Mouse (Mus musculus) spleen, postnatal 10 days (tissue): ENCODE data around the gene Asb1.
A peak's percentile ranks its signal among the peaks of the same experiment; 100 is the strongest.

ENCODE experiments used
- DNase-seq, 2 experiments: peaks; one replicate each; pipeline ENCODE4 v3.0.0; 2021 to 2022; ENCODE audit warnings: low spot score in 2 of 2

Gene Asb1

GRCm38 (mm10) chr1:91540271-91540826 is at the start of gene Asb1:
Asb1 (plus strand) TSS chr1:91540544.
- peak; percentile 94 to 96 for DNase-seq

GRCm38 (mm10) chr1:91492740-91493139 is 47.6 kb upstream of the Asb1 start:
- no peak for DNase-seq

- DNase-seq, result no peak
Measured at GRCm38 (mm10) chr1:91493938-91494337, 46.4 kb upstream of the Asb1 start.

- DNase-seq, result peak; percentile 89 to 96
Measured at GRCm38 (mm10) chr1:91494457-91495140, 45.7 kb upstream of the Asb1 start, which contains the start of gene Traf3ip1. Traf3ip1 (plus strand) TSS chr1:91494647.

- no peak for DNase-seq
Measured at GRCm38 (mm10) chr1:91495321-91495720, 45.0 kb upstream of the Asb1 start.

GRCm38 (mm10) chr1:91498579-91498978 is 41.8 kb upstream of the Asb1 start:
- no peak for DNase-seq

GRCm38 (mm10) chr1:91504615-91505014 is 35.7 kb upstream of the Asb1 start:
- DNase-seq, result no peak

GRCm38 (mm10) chr1:91514916-91515315 is 25.4 kb upstream of the Asb1 start:
- no peak for DNase-seq

GRCm38 (mm10) chr1:91515642-91516041 is 24.7 kb upstream of the Asb1 start:
- DNase-seq, result no peak

GRCm38 (mm10) chr1:91523759-91524158 is 16.6 kb upstream of the Asb1 start:
- peak; percentile 46 to 79 for DNase-seq

- no peak for DNase-seq
Measured at GRCm38 (mm10) chr1:91525838-91526237, 14.5 kb upstream of the Asb1 start.

- no peak for DNase-seq
Measured at GRCm38 (mm10) chr1:91530166-91530565, 10.2 kb upstream of the Asb1 start.

GRCm38 (mm10) chr1:91532243-91532642 is 8.1 kb upstream of the Asb1 start:
- no peak for DNase-seq

- DNase-seq, result peak in 1 of 2 experiments; percentile 47
Measured at GRCm38 (mm10) chr1:91532892-91533291, 7.5 kb upstream of the Asb1 start.

GRCm38 (mm10) chr1:91533483-91533882 is 6.9 kb upstream of the Asb1 start:
- peak; percentile 67 to 79 for DNase-seq

- DNase-seq, result peak; percentile 68 to 79
Measured at GRCm38 (mm10) chr1:91533961-91534723, 6.2 kb upstream of the Asb1 start.

- DNase-seq, result no peak
Measured at GRCm38 (mm10) chr1:91537786-91538569, 2.4 kb upstream of the Asb1 start.

GRCm38 (mm10) chr1:91538570-91538929 is 1.8 kb upstream of the Asb1 start:
- DNase-seq, result no peak

- no peak for DNase-seq
Measured at GRCm38 (mm10) chr1:91539246-91539645, 1.1 kb upstream of the Asb1 start.

- DNase-seq, result peak; percentile 77 to 82
Measured at GRCm38 (mm10) chr1:91539704-91540270, 557 bp upstream of the Asb1 start.

- DNase-seq, result peak; percentile 45 to 49
Measured at GRCm38 (mm10) chr1:91541042-91541592, 773 bp downstream of the Asb1 start.
